Mouse (Mus musculus): ENCODE measurements around the gene Gm14226. TPM values are rescaled to one million over a fixed set of nuclear protein-coding genes. Genes with fewer than 3 reads are reported as not detected.
"Not testable (repeated sequence)": the region's sequence is repeated elsewhere in the genome, so short reads cannot be mapped to it uniquely, and the experiment has no call there.

The Gm14226 gene
- polyA plus RNA-seq, 1 experiment from 2014 or later, result 1.9 TPM

- Histone ChIP-seq H3K9ac (ENCODE audit: low read depth, low read length) (no peak overlapping the region), H3K4me1 (ENCODE audit: control insufficient read depth, insufficient read depth, low read length) (0 out of 2 replicates have a peak, but pooled peaks cover 2% of the 10 kb centered on the region), H3K9me3 (ENCODE audit: control insufficient read depth, low read length) (no peaks in the 10 kb centered on the region), H3K4me2 (replicated peaks; ENCODE audit: low read depth, low read length) (no peak overlapping the region), H3K4me3 (ENCODE audit: low read length) (no peak overlapping the region), H3K27ac (ENCODE audit: low read depth, low read length) (no peak overlapping the region), H3K36me3 (ENCODE audit: control insufficient read depth, insufficient read depth, low read length) (no peaks in the 10 kb centered on the region), H3K27me3 (ENCODE audit: control insufficient read depth, insufficient read depth, low read length) (no peaks in the 10 kb centered on the region)
- 72% methylated on average over 3 of the region's 3 CpGs for WGBS
- no peak for ATAC-seq (ENCODE audit: low FRiP score, low TSS enrichment)
Measured at GRCm38 (mm10) chr2:155045075-155045474, 27.0 kb downstream of the Gm14226 start.

GRCm38 (mm10) chr2:155046803-155047202 lies 28.7 kb downstream of the Gm14226 start:
- Histone ChIP-seq H3K4me3 (ENCODE audit: low read length) (no peak overlapping the region), H3K36me3 (ENCODE audit: control insufficient read depth, insufficient read depth, low read length) (no peaks in the 10 kb centered on the region), H3K4me2 (replicated peaks; ENCODE audit: low read depth, low read length) (no peak overlapping the region), H3K27me3 (ENCODE audit: control insufficient read depth, insufficient read depth, low read length) (no peaks in the 10 kb centered on the region), H3K9ac (ENCODE audit: low read depth, low read length) (no peak overlapping the region), H3K27ac (ENCODE audit: low read depth, low read length) (no peak overlapping the region), H3K9me3 (ENCODE audit: control insufficient read depth, low read length) (no peaks in the 10 kb centered on the region), H3K4me1 (ENCODE audit: control insufficient read depth, insufficient read depth, low read length) (peaks cover 10% of the 10 kb centered on the region; the same call in 1 of the 2 replicates)
- no peak for ATAC-seq (ENCODE audit: low FRiP score, low TSS enrichment)
- 86% methylated on average over 2 of the region's 2 CpGs for WGBS

GRCm38 (mm10) chr2:155047452-155048178 lies 29.5 kb downstream of the Gm14226 start:
- H3K9me3 ChIP-seq (ENCODE audit: control insufficient read depth, low read length), result no peaks in the 10 kb centered on the region
- H3K36me3 ChIP-seq (ENCODE audit: control insufficient read depth, insufficient read depth, low read length), result no peaks in the 10 kb centered on the region
- no peak overlapping the region for H3K9ac ChIP-seq (ENCODE audit: low read depth, low read length)
- 66% methylated on average over 7 of the region's 7 CpGs for WGBS
- ATAC-seq (ENCODE audit: low FRiP score, low TSS enrichment), result no peak
- no peak overlapping the region for H3K4me3 ChIP-seq (ENCODE audit: low read length)
- no peak overlapping the region for H3K4me2 ChIP-seq (replicated peaks; ENCODE audit: low read depth, low read length)
- H3K4me1 ChIP-seq (ENCODE audit: control insufficient read depth, insufficient read depth, low read length), result peaks cover 13% of the 10 kb centered on the region; the same call in 1 of the 2 replicates
- H3K27ac ChIP-seq (ENCODE audit: low read depth, low read length), result no peak overlapping the region
- H3K27me3 ChIP-seq (ENCODE audit: control insufficient read depth, insufficient read depth, low read length), result no peaks in the 10 kb centered on the region

GRCm38 (mm10) chr2:155050108-155050503 lies 32.0 kb downstream of the Gm14226 start:
- H3K9ac ChIP-seq (ENCODE audit: low read depth, low read length), result peak overlapping the region; percentile 61; the same call in 1 of the 2 replicates
- H3K27me3 ChIP-seq (ENCODE audit: control insufficient read depth, insufficient read depth, low read length), result no peaks in the 10 kb centered on the region
- H3K4me1 ChIP-seq (ENCODE audit: control insufficient read depth, insufficient read depth, low read length), result peaks cover 13% of the 10 kb centered on the region; the same call in 1 of the 2 replicates
- no peaks in the 10 kb centered on the region for H3K9me3 ChIP-seq (ENCODE audit: control insufficient read depth, low read length)
- peak overlapping the region; percentile 75 for H3K4me2 ChIP-seq (replicated peaks; ENCODE audit: low read depth, low read length)
- WGBS, result 28% methylated on average over 5 of the region's 5 CpGs
- peak overlapping the region; percentile 54 for H3K4me3 ChIP-seq (ENCODE audit: low read length)
- no peaks in the 10 kb centered on the region for H3K36me3 ChIP-seq (ENCODE audit: control insufficient read depth, insufficient read depth, low read length)
- H3K27ac ChIP-seq (ENCODE audit: low read depth, low read length), result peak overlapping the region; percentile 60; the same call in 1 of the 2 replicates
- ATAC-seq (ENCODE audit: low FRiP score, low TSS enrichment), result no peak; the same call in 1 of the 2 replicates

GRCm38 (mm10) chr2:155050504-155051236 lies 32.6 kb downstream of the Gm14226 start:
- Histone ChIP-seq H3K9me3 (ENCODE audit: control insufficient read depth, low read length) (no peaks in the 10 kb centered on the region), H3K36me3 (ENCODE audit: control insufficient read depth, insufficient read depth, low read length) (no peaks in the 10 kb centered on the region), H3K27ac (ENCODE audit: low read depth, low read length) (peak overlapping the region; percentile 76; the same call in 1 of the 2 replicates), H3K4me1 (ENCODE audit: control insufficient read depth, insufficient read depth, low read length) (peaks cover 13% of the 10 kb centered on the region; the same call in 1 of the 2 replicates), H3K4me3 (ENCODE audit: low read length) (peak overlapping the region; percentile 54), H3K9ac (ENCODE audit: low read depth, low read length) (peak overlapping the region; percentile 61), H3K4me2 (replicated peaks; ENCODE audit: low read depth, low read length) (peak overlapping the region; percentile 75), H3K27me3 (ENCODE audit: control insufficient read depth, insufficient read depth, low read length) (no peaks in the 10 kb centered on the region)
- ATAC-seq (ENCODE audit: low FRiP score, low TSS enrichment), result peak; percentile 94
- under 1% methylated on average over 45 of the region's 45 CpGs for WGBS

GRCm38 (mm10) chr2:155051622-155052351 lies 33.7 kb downstream of the Gm14226 start:
- Histone ChIP-seq H3K9ac (ENCODE audit: low read depth, low read length) (peak overlapping the region; percentile 56; the same call in 1 of the 2 replicates), H3K4me1 (ENCODE audit: control insufficient read depth, insufficient read depth, low read length) (peaks cover 13% of the 10 kb centered on the region; the same call in 1 of the 2 replicates), H3K4me2 (replicated peaks; ENCODE audit: low read depth, low read length) (peak overlapping the region; percentile 75), H3K27me3 (ENCODE audit: control insufficient read depth, insufficient read depth, low read length) (no peaks in the 10 kb centered on the region), H3K36me3 (ENCODE audit: control insufficient read depth, insufficient read depth, low read length) (no peaks in the 10 kb centered on the region), H3K27ac (ENCODE audit: low read depth, low read length) (peak overlapping the region; percentile 76; the same call in 1 of the 2 replicates), H3K4me3 (ENCODE audit: low read length) (peak overlapping the region; percentile 54), H3K9me3 (ENCODE audit: control insufficient read depth, low read length) (no peaks in the 10 kb centered on the region)
- 21% methylated on average over 9 of the region's 9 CpGs for WGBS
- no peak for ATAC-seq (ENCODE audit: low FRiP score, low TSS enrichment)

- ATAC-seq (ENCODE audit: low FRiP score, low TSS enrichment), result no peak
- Histone ChIP-seq H3K27me3 (ENCODE audit: control insufficient read depth, insufficient read depth, low read length) (no peaks in the 10 kb centered on the region), H3K36me3 (ENCODE audit: control insufficient read depth, insufficient read depth, low read length) (no peaks in the 10 kb centered on the region), H3K4me2 (replicated peaks; ENCODE audit: low read depth, low read length) (no peak overlapping the region), H3K4me3 (ENCODE audit: low read length) (no peak overlapping the region), H3K4me1 (ENCODE audit: control insufficient read depth, insufficient read depth, low read length) (peaks cover 13% of the 10 kb centered on the region; the same call in 1 of the 2 replicates), H3K9me3 (ENCODE audit: control insufficient read depth, low read length) (no peaks in the 10 kb centered on the region), H3K9ac (ENCODE audit: low read depth, low read length) (no peak overlapping the region), H3K27ac (ENCODE audit: low read depth, low read length) (no peak overlapping the region)
- 93% methylated on average over 2 of the region's 2 CpGs for whole genome bisulfite sequencing
Measured at GRCm38 (mm10) chr2:155052681-155053080, 34.6 kb downstream of the Gm14226 start.

- not testable (repeated sequence) for H3K27ac ChIP-seq (ENCODE audit: low read depth, low read length)
- peaks cover 13% of the 10 kb centered on the region; the same call in 1 of the 2 replicates for H3K4me1 ChIP-seq (ENCODE audit: control insufficient read depth, insufficient read depth, low read length)
Measured at GRCm38 (mm10) chr2:155053512-155053911, 35.4 kb downstream of the Gm14226 start.

More at GRCm38 (mm10) chr2:155053512-155053911, 35.4 kb downstream of the Gm14226 start:
- not testable (repeated sequence) for H3K9ac ChIP-seq (ENCODE audit: low read depth, low read length); H3K4me2 ChIP-seq (replicated peaks; ENCODE audit: low read depth, low read length); H3K36me3 ChIP-seq (ENCODE audit: control insufficient read depth, insufficient read depth, low read length); H3K4me3 ChIP-seq (ENCODE audit: low read length); ATAC-seq (ENCODE audit: low FRiP score, low TSS enrichment); H3K9me3 ChIP-seq (ENCODE audit: control insufficient read depth, low read length); H3K27me3 ChIP-seq (ENCODE audit: control insufficient read depth, insufficient read depth, low read length)
- WGBS, result 91% methylated on average over 8 of the region's 8 CpGs

Measured in kidney, embryonic 14.5 days (tissue).